Mouse (Mus musculus) frontal cortex, adult (tissue): ENCODE data around the gene Gpatch8.

Source experiments
- ATAC-seq: cut with Nextera tagmentation; 2 replicates; pipeline ENCODE4 v1.9.2; 2017; ENCODE audit warnings: mild to moderate bottlenecking, moderate library complexity, mixed read lengths; ENCODE audit not compliant: low TSS enrichment

The Gpatch8 gene

DNA sequence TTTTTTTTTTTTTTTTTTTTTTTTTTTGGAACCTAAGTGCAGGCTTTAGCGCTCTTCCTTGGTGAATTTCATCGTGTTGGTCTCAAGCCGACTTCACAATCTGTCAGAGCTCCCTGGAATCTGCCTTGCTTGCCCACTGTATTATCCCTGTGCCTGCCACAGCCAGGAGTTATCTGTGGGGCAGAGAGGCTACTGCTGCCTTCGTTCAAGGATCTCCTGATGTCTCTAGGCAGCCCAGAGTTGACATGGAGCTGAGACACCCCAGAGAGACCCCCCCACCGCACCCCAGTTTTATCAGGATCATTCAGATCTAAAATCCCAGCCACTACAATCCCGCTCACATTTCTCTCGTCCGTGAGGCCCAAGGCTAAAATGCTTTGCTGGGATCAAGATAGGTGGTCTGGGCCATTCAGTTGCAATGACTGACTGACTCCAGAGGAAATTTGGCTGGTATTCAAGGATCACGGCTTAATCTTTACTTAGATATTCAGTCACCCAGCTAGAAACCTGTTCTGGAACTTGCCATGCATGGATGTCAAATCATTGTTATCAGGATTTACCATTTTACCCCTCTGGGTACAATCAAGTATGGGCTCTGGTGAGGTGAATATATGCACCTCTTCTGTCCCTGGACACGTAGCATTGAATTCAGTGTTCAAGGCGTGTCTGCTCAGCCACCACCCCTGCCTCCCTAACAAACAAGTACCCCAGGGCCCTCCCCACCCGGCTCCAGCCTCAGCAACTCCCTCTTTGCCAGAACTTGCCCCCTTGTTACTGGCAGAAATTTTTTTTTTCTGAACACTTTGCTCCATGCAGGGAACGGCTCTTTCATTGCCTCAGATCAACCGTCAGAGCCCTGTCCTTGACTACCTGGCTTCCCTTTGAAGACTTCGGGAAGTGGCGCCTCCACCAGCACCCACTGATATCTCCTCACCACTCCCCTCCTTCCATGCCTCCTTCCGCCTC is 106.9 kb downstream of the Gpatch8 start:
- ATAC-seq, result peak; percentile 56

DNA sequence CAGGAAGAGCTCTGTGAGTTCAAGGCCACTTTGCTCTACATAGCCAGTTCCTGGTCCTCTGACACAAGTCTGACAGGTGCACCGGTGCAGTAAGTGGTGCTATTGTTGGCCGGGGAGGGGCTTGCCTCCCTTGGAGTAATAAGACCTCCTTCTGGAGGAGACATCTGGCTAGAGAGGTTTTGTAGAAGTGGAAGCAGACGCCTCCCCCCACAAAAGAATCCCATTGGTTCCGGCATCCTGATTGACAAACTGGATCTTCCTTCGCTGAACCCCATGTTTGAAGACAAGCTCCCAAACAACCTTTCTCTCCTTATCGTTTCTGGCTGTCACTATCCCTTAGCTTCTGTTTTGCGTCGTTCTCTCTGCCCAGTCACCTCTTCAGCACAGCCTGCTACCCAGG is 107.9 kb downstream of the Gpatch8 start:
- ATAC-seq, result peak; percentile 39; the same call in 1 of the 2 replicates

GRCm38 (mm10) chr11:102447497-102447896 is 108.7 kb downstream of the Gpatch8 start, which contains the start of gene Fam171a2:
Gene Fam171a2 (minus strand): TSS chr11:102447682.
- peak; percentile 51 for ATAC-seq

DNA sequence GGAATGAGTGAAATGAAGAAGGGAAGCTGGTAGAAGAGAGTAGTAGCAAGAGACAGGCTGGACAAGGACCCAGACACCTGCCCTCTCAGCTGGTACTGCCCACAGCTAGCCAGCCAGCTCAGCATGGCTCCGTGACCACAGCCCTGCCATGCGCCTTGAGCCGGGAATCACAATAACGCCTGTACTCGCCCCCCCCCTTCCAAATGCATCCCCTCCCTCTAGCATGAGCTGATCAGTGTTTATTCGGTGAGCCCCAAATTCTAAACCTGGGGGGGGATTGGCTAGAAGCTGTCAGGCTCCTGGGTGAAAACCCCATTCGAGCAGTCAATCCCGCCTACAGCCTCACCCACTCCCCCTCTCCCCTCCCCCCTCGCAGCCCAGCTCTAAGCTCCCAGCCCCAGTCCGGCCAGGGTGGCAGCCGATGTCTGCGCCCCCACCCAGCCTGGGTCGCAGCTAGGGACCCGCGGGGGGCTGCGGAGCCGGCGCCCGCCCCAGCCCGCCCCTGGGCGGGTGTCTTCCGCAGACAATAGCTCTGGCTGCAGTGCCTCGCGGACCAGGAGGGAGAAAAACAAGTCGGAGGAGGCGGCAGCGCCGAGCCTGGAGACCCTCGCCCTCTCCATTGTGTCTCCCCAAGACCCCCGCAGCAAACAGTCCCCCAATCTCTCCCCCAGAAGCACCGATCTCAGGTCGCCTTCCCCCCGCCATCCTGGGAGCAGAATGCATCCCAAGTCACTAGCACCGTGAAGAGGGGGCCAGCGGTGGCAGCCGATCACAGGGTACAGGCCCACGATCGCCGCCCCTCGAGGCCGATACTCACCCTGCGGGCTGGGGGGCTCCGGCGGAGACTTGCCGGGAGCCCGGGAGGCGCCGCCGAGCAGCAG is 109.4 kb downstream of the Gpatch8 start:
- ATAC-seq, result no peak

DNA sequence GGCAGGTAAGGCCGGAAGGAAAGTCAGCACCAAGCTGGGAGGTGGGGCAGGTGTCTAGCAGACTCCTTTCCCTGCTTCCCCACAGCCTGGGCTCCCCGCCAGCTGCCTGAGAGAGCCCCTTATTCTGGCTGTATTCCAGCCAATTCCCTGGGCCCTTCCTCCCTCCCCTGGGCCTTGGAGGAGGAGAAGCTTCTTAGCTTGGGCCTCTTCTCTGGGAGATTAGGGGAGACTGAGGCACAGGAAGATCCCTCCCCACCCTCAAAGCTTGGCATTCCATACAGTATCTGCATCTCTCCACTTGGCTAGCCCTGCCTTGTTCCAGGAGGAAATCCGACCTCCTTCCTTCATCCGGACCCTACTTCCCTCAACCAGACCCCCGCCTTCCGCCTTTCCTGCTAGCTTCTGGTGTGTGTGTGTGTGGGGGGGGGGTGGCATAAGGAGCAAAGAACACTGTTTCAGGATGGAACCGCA is 110.3 kb downstream of the Gpatch8 start:
- ATAC-seq, result no peak

GRCm38 (mm10) chr11:102445264-102445890 is 110.8 kb downstream of the Gpatch8 start:
- no peak for ATAC-seq

- ATAC-seq, result no peak
Measured at GRCm38 (mm10) chr11:102444781-102445180, 111.4 kb downstream of the Gpatch8 start.

- ATAC-seq, result no peak
Measured at GRCm38 (mm10) chr11:102444321-102444720, 111.9 kb downstream of the Gpatch8 start.

DNA sequence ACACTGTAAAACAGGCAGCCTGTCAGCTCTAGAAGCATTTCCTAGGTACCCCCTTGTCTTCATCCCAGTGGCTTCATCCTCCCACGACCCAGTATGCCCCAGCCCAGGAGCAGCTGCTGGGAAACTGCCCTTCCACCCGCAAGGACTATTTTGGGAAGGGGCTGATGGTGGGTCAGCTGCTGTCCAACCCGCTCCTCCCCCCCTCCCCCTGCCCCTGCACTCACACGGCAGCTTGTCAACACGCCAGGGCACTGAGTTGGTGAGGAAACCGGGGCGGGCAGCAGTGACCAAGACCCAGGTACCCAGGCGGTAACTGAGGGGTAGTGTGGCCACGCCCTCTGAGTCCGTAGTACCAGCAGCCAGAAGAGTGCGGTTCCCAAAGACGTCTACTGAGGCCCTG is 112.5 kb downstream of the Gpatch8 start:
- ATAC-seq, result no peak

- no peak for ATAC-seq
Measured at GRCm38 (mm10) chr11:102442089-102442488, 114.1 kb downstream of the Gpatch8 start.

- ATAC-seq, result no peak
Measured at GRCm38 (mm10) chr11:102441434-102441833, 114.8 kb downstream of the Gpatch8 start.

- no peak for ATAC-seq
Measured at GRCm38 (mm10) chr11:102440255-102440654, 115.9 kb downstream of the Gpatch8 start.

- ATAC-seq, result no peak
Measured at GRCm38 (mm10) chr11:102439093-102440082, 116.8 kb downstream of the Gpatch8 start.

GRCm38 (mm10) chr11:102438212-102439092 is 117.7 kb downstream of the Gpatch8 start:
- no peak for ATAC-seq

- peak; percentile 31; the same call in 1 of the 2 replicates for ATAC-seq
Measured at GRCm38 (mm10) chr11:102437120-102438061, 118.8 kb downstream of the Gpatch8 start.

- peak; percentile 20; the same call in 1 of the 2 replicates for ATAC-seq
Measured at GRCm38 (mm10) chr11:102436471-102436790, 119.8 kb downstream of the Gpatch8 start.

- no peak for ATAC-seq
Measured at GRCm38 (mm10) chr11:102435754-102436470, 120.3 kb downstream of the Gpatch8 start.
